ENCODE assay signal across 19 mouse cellular contexts in the genomic region with DNA sequence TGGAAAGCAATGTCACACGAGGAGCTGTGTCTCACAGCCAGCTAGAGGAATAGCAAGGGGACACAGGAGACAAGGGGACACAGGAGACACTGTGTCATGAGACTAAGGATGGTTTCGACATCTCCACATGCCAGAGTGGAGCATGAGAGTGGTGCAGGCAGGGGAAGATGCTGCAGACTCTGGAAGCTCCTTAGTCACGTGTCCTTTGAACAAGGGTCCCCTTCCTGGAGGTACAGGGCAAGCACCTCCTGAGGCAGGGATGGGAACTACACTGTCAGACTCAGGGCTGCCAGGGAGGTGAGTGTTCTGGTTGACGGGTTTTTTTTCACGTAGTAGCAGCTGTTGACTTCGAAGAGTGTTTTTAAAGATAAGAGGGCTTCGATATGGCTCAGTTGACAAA.
DNase-seq lines count a peak whose midpoint lies in the region; TF ChIP-seq lines count a peak whose summit lies in the region.
"Had no signal": no experiment of that assay in that cellular context is flagged by ENCODE, and none has a peak within 500 bp of the region (broad histone marks: within the 10 kb centered on the region; RNA-seq: fewer than 3 reads in every experiment).

No protein-coding gene starts in this region.

- no peak overlapping the region for H3K4me3 ChIP-seq in left cerebral cortex, adult 2 months
- H3K4me3 ChIP-seq: embryonic facial prominence, embryonic 10.5 days; forebrain, embryonic 13.5 days; heart, embryonic 15.5 days; limb, embryonic 13.5 days; neural tube, embryonic 12.5 days had no signal

- intact Hi-C loops in left cerebral cortex, adult 2 months (cut with DNase I), result no loop called here
- intact Hi-C loops in left cerebral cortex, postnatal 36 days (cut with DNase I), result no loop called here

- no peak for TF ChIP-seq POLR2A in brain, embryonic 14.5 days (IDR thresholded peaks at IDR 0.05; ENCODE audit: borderline replicate concordance, extremely low read depth, insufficient read depth, insufficient read length, poor library complexity, severe bottlenecking)

- H3K27ac ChIP-seq in left cerebral cortex, adult 2 months, result no peak overlapping the region
- H3K27ac ChIP-seq: embryonic facial prominence, embryonic 10.5 days; forebrain, embryonic 13.5 days; heart, embryonic 15.5 days; limb, embryonic 13.5 days; neural tube, embryonic 12.5 days had no signal

- peak; percentile 7 for DNase-seq in embryo, embryonic 10.5 days (ENCODE audit: low spot score)
- DNase-seq in embryo, embryonic 9.5 days (ENCODE audit: extremely low spot score), result no peak
- DNase-seq in left cerebral cortex, adult 2 months (ENCODE audit: extremely low spot score in 1 of 2, low spot score in 2 of 2), result no peak
- no peak for DNase-seq in left cerebral cortex, postnatal 36 days (ENCODE audit: low spot score in 2 of 2)
- DNase-seq in 416B (ENCODE audit: low read depth), result peak; percentile 17
- no peak for DNase-seq in brain, embryonic 14.5 days (ENCODE audit: low read depth)
- no peak for DNase-seq in spleen, adult 18-20 months
- DNase-seq in adrenal gland, postnatal 36 days, result no peak
- DNase-seq: cerebellum, postnatal 10 days; heart, adult 18-20 months; kidney, postnatal 10 days; layer of hippocampus, adult 9-11 months; right cerebral cortex, postnatal 4 days; thymus, postnatal 4 days had no signal

- TF ChIP-seq CTCF in left cerebral cortex, adult 2 months (IDR thresholded peaks at IDR 0.05), result peak; percentile 9
- TF ChIP-seq CTCF in brain, embryonic 14.5 days (IDR thresholded peaks at IDR 0.05; ENCODE audit: borderline replicate concordance, extremely low read depth, insufficient read depth, insufficient read length), result peak; percentile 16; the same call in 1 of the 2 replicates

Comparison
In these comparisons a context has a peak if more than half of its experiments do, and no peak if none do; other contexts are left out.
1. DNase-seq: peak in embryo, embryonic 10.5 days (single experiment) and 416B (single experiment); none in embryo, embryonic 9.5 days (single experiment), left cerebral cortex, adult 2 months (0 of 2), left cerebral cortex, postnatal 36 days (0 of 2), brain, embryonic 14.5 days (single experiment), spleen, adult 18-20 months (0 of 2) and adrenal gland, postnatal 36 days (0 of 2).